Mouse (Mus musculus) telencephalon, adult 2 months (tissue): Measurements from ENCODE around the gene Casz1.

Source experiments
- DNase-seq: peaks from one replicate; pipeline ENCODE4 v3.0.0-alpha.2; 2011; ENCODE audit warnings: low read depth, low spot score

The Casz1 gene

DNA sequence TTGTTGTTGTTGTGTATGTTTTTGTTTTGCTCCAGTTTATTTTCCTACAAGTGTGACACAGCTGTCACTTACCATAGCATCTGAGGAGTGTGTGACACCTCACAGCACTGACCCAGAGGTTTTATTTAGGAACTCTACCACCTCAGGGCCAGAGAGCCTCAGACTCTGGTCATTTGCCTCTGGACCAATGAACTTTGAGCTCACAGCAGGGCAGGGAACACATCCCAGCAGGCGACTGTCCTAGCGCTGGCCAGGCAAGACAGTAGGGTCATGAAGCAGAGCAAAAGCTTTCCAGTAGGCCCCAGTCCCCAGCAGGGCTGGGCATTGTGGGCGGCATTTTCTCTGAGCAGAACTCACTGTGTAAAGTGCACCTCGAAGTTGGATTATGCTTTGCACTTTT is 1.2 kb upstream of the Casz1 start:
- no peak for DNase-seq

DNA sequence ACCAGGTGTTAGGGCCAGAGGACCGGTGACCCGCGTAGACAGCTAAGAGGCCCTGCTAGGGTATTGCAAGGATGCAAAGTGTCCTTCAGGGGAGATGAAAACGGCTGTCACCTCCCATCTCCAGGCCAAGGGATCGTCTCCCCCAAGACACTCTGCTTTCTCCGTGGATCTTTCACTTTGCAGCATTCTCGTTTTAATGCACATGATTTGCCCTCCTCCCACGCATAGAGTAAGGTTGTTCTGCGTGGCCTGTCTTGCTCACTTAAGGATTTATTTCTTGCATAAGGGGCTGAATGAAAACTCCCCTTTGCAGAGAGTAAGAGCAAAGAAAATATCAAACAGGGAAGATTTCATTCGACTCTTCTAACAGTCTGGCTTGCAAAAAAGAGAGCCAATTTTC is 593 bp upstream of the Casz1 start:
- DNase-seq, result no peak

- no peak for DNase-seq
These were observed 541 bp downstream of the Casz1 start for GRCm38 (mm10) chr4:148804780-148805160.

- no peak for DNase-seq
These were observed 1.1 kb downstream of the Casz1 start for GRCm38 (mm10) chr4:148805161-148805810.

GRCm38 (mm10) chr4:148805811-148806747 is 1.9 kb downstream of the Casz1 start:
- DNase-seq, result no peak

- DNase-seq, result no peak
These were observed 2.6 kb downstream of the Casz1 start for GRCm38 (mm10) chr4:148806836-148807235.

GRCm38 (mm10) chr4:148807397-148807796 is 3.2 kb downstream of the Casz1 start:
- no peak for DNase-seq

- DNase-seq, result no peak
These were observed 4.6 kb downstream of the Casz1 start for GRCm38 (mm10) chr4:148808839-148809238.

- DNase-seq, result no peak
These were observed 6.5 kb downstream of the Casz1 start for GRCm38 (mm10) chr4:148810706-148811105.

- no peak for DNase-seq
These were observed 7.7 kb downstream of the Casz1 start for GRCm38 (mm10) chr4:148811940-148812339.

DNA sequence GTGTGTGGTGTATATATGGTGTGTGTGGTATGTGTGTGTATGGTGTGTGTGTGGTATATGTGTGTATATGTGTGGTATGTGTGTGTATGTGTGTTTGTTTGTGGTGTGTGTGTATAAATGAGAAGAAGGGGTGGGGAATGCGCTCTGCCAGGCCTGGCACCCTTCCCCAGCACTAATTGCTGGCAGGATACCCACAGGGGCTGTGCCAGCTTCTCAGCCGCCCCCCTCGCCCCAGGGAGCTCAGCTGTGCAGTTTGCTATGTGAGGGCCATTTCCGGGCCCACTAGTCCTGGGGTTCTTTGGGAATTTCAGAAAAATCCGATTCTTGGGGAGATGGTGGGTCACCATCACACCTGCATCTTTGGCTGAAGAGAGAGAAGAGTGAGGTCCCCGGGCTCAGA is 9.0 kb downstream of the Casz1 start:
- no peak for DNase-seq

DNA sequence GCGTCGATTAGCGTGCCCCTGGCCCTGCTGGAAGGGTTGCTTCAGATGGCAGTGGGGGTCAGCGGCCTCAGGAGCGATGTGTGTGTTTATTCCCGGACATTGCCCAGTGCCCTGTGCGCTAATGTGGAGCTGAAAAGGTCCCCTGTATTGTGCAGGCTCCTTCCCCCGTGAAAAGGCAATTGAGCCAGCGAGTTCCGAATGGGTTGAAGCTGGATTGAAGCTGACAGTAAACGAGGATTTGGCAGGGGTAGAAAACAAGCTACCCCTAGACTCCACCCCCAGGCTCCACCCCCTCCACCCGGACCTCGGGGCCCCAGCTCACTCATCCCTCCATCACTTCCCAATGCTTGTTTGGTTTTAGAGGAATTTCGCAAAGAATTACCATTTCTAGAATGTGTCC is 12.3 kb downstream of the Casz1 start:
- no peak for DNase-seq

DNA sequence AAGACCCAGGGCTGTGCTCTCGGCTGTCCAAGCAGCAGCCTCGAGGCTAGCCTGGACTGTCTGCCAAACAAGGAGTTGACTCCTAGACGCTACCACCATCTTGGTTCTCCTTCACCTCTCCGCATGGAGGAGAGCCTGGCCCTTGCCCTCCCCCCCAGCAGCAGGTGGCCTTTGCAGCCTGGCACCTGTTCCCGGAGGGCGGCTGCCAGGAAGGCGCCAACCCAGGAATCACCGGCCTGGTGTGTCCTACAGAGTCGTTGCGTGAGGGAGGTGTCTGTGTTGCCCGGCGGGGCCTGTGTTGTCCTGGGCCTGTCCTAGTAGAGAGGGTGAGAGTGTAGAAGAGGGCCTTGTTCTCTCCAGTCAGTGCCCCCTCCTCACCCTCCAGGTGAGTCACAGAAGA is 13.9 kb downstream of the Casz1 start:
- DNase-seq, result no peak

DNA sequence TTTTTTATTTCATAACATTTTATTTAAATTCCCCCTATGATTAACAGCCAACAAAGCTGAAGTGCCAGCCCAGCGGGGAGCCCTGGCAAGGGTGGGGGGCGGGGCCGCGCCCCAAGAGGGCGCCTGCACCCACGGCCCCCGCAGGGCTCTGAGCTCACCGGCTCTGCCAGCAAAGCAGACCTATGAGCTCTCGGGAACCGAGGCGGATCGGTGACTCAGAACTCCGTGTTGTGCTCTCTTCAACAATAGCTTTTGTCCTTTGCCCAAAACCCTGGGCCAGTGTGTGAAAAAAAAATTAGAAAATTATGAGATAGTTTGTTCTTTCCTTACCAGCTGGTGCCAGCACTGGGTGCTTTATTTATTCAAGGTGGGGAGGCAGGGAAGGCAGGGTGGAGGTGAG is 15.9 kb downstream of the Casz1 start:
- DNase-seq, result no peak

- no peak for DNase-seq
These were observed 19.1 kb downstream of the Casz1 start for GRCm38 (mm10) chr4:148823281-148823680.

- no peak for DNase-seq
These were observed 26.1 kb downstream of the Casz1 start for GRCm38 (mm10) chr4:148830350-148830749.

- no peak for DNase-seq
These were observed 29.2 kb downstream of the Casz1 start for GRCm38 (mm10) chr4:148833245-148833990.

- DNase-seq, result no peak
These were observed 32.2 kb downstream of the Casz1 start for GRCm38 (mm10) chr4:148836391-148836790.

GRCm38 (mm10) chr4:148837046-148837445 is 32.8 kb downstream of the Casz1 start:
- no peak for DNase-seq

GRCm38 (mm10) chr4:148837644-148838043 is 33.4 kb downstream of the Casz1 start:
- DNase-seq, result no peak

DNA sequence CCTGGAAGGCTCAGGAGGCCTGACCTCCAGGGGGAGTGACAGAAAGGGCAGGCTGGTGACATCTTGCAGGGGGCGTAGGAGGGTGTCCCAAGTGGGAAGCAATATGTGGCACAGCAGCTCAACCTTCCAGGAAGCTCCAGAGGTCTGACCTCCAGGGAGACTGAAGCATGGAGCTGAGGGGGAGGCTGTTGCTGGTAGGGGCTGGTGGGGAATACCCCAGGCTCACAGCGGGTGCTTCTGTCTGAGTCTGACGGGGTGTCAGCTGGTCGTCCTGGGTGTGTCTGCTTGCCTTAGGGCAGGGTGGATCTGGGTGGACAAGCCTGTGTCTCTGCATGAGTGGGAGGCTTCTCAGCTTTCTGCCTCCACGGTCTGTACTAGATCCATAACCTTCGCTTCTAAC is 38.1 kb downstream of the Casz1 start:
- no peak for DNase-seq

DNA sequence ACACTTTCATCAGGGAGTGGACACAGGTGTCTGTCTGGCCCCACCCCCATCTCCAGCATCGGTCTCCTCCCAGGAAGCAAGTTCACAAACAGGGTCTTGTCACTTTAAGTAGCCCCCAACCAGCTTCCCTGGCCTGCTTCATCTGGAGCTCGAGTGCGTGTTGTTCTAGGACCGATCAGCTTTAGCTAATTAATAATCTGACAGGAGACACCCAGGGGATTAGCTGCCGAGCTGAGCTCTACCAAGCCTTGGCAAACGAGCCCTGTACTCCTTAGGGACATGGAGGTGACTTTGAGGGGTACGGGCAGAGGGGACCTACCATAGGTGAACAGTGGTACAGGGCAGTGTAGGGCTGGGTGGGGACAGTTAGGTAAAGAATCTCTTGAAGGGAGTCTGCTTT is 40.7 kb downstream of the Casz1 start:
- no peak for DNase-seq
